In the genomic region with DNA sequence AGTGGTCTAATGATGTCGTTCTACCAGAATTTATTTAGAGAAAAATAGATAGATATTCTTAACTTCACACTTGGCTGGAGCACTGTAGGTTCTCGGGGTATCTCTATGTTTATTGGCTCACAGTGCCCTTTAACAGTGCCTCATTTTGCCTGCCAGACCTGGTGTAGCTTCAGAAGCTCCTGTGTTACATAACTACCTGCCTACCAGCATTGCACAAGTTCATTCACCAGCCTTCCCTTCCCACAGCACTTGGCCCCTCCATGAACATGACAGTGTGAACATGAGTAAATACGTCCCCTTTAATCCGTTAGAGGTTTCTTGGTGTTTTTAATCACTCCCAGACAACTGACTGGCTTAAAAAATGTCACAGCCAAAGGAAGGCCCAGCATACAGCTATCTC, we compare ENCODE assay signal across 17 mouse cellular contexts.
"Had no signal": no experiment of that assay in that cellular context is flagged by ENCODE, and none has a peak within 500 bp of the region (broad histone marks: within the 10 kb centered on the region; RNA-seq: fewer than 3 reads in every experiment).

No protein-coding gene starts in this region.

- H3K4me2 ChIP-seq: kidney, embryonic 15.5 days; liver, embryonic 13.5 days; midbrain, embryonic 13.5 days; neural tube, embryonic 13.5 days had no signal

- H3K27me3 ChIP-seq: kidney, embryonic 15.5 days; liver, embryonic 13.5 days; midbrain, embryonic 13.5 days; neural tube, embryonic 13.5 days had no signal

- H3K36me3 ChIP-seq: kidney, embryonic 15.5 days; liver, embryonic 13.5 days; midbrain, embryonic 13.5 days; neural tube, embryonic 13.5 days had no signal

- DNase-seq: kidney, adult 8-10 months; kidney, postnatal 10 days; kidney, postnatal 4 days; layer of hippocampus, adult 9-11 months; liver, embryonic 13.5 days; lung, adult 2 months; lung, postnatal 14 days; right cerebral cortex, postnatal 25 days; spleen, adult 18-20 months; thymus, adult 18-20 months; thymus, postnatal 36 days had no signal

- H3K9me3 ChIP-seq: kidney, embryonic 15.5 days; liver, embryonic 13.5 days; midbrain, embryonic 13.5 days; neural tube, embryonic 13.5 days had no signal

- H3K9ac ChIP-seq: kidney, embryonic 15.5 days; liver, embryonic 13.5 days; midbrain, embryonic 13.5 days; neural tube, embryonic 13.5 days had no signal

- H3K27ac ChIP-seq: kidney, embryonic 15.5 days; left cerebral cortex, adult 2 months; liver, embryonic 13.5 days; macrophage; midbrain, embryonic 13.5 days; neural tube, embryonic 13.5 days had no signal

- H3K4me3 ChIP-seq: kidney, embryonic 15.5 days; left cerebral cortex, adult 2 months; liver, embryonic 13.5 days; midbrain, embryonic 13.5 days; myocyte; neural tube, embryonic 13.5 days had no signal

- H3K4me1 ChIP-seq: midbrain, embryonic 13.5 days had no signal
